Mouse (Mus musculus): Measurements from ENCODE around the gene Fam160b1. TPM values are rescaled to one million over a fixed set of nuclear protein-coding genes. Genes with fewer than 3 reads are reported as not detected.

Gene Fam160b1
- polyA plus RNA-seq, 1 experiment from 2014 or later = 15.7 TPM

DNA sequence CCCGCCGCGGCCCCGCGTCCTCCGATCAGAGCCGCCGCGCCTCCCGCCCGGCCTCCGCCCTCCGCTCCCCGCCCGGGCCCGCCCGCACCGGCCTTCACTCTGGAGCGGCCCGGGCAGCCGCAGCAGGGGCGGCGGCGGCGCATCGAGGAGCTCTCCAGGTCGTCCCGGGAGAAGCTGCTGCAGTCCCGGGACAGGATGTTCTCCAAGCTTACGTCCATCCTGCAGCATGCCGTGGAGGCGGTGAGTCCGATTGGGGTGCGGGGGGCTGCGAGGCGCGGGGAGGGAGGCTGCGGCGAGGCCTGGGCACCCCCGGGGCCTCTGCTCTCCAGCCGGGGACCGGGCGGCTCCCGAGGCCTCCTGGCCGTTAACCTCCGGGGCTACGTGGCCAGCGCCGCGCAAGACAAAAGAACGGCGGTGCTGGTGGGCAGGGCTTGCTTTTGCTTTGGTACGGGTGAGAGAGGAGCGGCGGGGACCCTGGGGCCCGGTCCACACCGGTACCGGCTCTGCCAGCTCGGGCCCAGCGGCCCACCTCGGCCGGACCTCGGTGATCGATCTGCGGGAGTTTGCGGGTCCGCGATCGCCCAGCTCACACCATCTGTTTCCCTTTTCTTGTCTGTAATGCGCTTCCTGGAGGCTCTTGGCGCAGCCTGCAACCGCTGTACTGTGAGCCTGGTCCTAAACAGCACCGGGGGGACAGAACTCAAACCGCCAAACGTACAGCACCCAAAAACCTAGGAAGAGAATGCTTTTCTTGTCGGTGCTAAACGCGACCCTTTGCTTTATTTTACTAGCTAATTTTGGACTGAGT lies 855 bp downstream of the Fam160b1 start:
- peak overlapping the region; percentile 94 for H3K9ac ChIP-seq
- H3K27ac ChIP-seq = peak overlapping the region; percentile 92
- under 1% methylated on average over 59 of the region's 78 CpGs for WGBS
- no peaks in the 10 kb centered on the region for H3K36me3 ChIP-seq (replicated peaks)
- ATAC-seq (ENCODE audit: low FRiP score) = peak; percentile 73; the same call in 1 of the 2 replicates
- H3K4me1 ChIP-seq = peaks cover 48% of the 10 kb centered on the region
- no peaks in the 10 kb centered on the region for H3K27me3 ChIP-seq
- peak overlapping the region; percentile 58 for H3K4me2 ChIP-seq
- peak overlapping the region; percentile 93 for H3K4me3 ChIP-seq (replicated peaks)
- no peaks in the 10 kb centered on the region for H3K9me3 ChIP-seq

DNA sequence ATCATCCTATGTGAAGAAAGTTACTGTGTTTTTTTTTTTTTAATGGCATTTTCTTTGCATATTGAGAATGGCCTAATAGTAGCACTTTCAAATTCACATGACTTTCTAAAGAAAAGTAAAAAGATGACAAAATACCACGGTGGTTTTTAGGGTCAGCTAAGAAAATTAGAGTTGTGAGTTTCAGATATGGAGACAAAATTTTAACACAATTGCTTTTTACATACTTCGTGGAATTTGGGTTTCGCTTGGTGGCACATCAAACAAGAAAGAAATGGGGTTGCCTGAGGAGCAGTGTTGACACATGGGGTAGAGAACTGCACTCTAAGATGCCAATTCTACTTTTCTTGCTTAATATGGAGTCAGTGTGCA lies 1.4 kb downstream of the Fam160b1 start:
- ATAC-seq (ENCODE audit: low FRiP score) = no peak
- no peaks in the 10 kb centered on the region for H3K27me3 ChIP-seq
- no peaks in the 10 kb centered on the region for H3K36me3 ChIP-seq (replicated peaks)
- peak overlapping the region; percentile 58 for H3K4me2 ChIP-seq
- H3K27ac ChIP-seq = peak overlapping the region; percentile 92; the same call in 1 of the 2 replicates
- H3K9me3 ChIP-seq = no peaks in the 10 kb centered on the region
- H3K4me3 ChIP-seq (replicated peaks) = peak overlapping the region; percentile 93
- 17% methylated on average over 3 of the region's 3 CpGs for WGBS
- peak overlapping the region; percentile 94; the same call in 1 of the 2 replicates for H3K9ac ChIP-seq
- H3K4me1 ChIP-seq = peaks cover 54% of the 10 kb centered on the region

DNA sequence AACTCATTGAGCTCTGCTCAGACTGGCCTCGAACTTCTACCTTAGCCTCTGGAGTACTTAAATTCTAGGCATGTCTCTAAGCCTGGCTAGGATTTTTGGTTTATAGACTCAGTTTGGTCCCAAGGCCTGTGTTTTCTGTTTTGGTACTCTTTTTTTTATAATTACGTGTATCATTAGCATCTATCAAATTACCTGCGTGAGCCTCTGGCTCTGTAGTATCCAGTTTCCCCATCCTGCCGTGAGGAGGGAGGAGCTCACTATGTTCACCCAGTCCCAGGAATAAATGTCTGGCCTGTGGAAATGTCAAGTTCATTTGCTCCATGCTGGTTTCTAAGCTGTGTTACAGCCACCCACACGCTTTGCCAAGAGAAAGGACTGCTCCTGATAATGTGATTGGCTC lies 2.1 kb downstream of the Fam160b1 start:
- peaks cover 61% of the 10 kb centered on the region for H3K4me1 ChIP-seq
- H3K36me3 ChIP-seq (replicated peaks) = no peaks in the 10 kb centered on the region
- no peak for ATAC-seq (ENCODE audit: low FRiP score)
- peak overlapping the region; percentile 26; the same call in 1 of the 2 replicates for H3K9ac ChIP-seq
- 54% methylated on average over 5 of the region's 5 CpGs for WGBS
- no peak overlapping the region for H3K27ac ChIP-seq
- H3K4me3 ChIP-seq (replicated peaks) = peak overlapping the region; percentile 22; the same call in 1 of the 2 replicates
- no peaks in the 10 kb centered on the region for H3K9me3 ChIP-seq
- H3K27me3 ChIP-seq = no peaks in the 10 kb centered on the region
- H3K4me2 ChIP-seq = peak overlapping the region; percentile 58

DNA sequence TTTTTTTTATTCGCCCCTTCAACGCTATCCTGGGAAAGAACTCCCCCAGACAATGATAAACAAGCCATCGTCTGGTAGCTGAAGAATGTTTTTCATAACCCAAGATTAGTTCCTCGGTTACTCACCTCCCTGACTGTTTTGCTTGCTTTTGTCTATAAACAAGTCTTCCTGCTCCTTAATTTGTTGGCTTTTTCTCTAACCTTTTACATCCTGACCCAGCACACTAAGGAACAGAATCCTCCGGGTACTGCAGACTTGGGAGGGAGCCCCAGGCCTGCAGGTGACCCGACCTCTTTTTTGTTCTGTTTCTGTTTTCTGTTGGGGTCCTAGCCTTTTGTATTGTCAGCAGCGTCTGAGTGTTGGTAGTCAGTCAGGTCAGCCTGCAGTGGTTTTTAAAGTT lies 2.6 kb downstream of the Fam160b1 start:
- Histone ChIP-seq H3K4me3 (replicated peaks) (peak overlapping the region; percentile 22), H3K4me2 (peak overlapping the region; percentile 58), H3K36me3 (replicated peaks) (no peaks in the 10 kb centered on the region), H3K9ac (peak overlapping the region; percentile 26), H3K4me1 (peaks cover 66% of the 10 kb centered on the region), H3K27ac (no peak overlapping the region), H3K9me3 (no peaks in the 10 kb centered on the region), H3K27me3 (no peaks in the 10 kb centered on the region)
- ATAC-seq (ENCODE audit: low FRiP score) = no peak
- WGBS = 33% methylated on average over 7 of the region's 7 CpGs

DNA sequence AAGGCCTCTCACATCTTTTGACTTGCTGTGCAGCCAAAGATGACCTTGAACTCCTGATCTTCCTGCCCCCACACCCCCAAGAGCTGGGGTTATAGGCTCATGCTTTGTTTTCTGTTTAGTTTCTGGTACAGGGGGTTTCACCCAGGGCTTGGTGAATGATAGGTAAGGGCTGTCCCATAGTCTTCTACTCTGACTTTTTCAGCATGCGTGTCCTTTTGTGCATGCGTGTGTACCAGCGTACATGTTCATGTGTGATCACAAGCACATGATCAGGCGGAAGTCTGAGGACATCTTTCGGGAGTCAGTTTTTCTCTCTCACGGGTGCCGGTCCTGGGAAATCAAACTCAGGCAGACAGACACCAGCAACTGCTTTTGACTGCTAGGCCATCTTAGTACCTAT lies 3.1 kb downstream of the Fam160b1 start:
- peaks cover 66% of the 10 kb centered on the region for H3K4me1 ChIP-seq
- 93% methylated on average over 7 of the region's 7 CpGs for WGBS

DNA sequence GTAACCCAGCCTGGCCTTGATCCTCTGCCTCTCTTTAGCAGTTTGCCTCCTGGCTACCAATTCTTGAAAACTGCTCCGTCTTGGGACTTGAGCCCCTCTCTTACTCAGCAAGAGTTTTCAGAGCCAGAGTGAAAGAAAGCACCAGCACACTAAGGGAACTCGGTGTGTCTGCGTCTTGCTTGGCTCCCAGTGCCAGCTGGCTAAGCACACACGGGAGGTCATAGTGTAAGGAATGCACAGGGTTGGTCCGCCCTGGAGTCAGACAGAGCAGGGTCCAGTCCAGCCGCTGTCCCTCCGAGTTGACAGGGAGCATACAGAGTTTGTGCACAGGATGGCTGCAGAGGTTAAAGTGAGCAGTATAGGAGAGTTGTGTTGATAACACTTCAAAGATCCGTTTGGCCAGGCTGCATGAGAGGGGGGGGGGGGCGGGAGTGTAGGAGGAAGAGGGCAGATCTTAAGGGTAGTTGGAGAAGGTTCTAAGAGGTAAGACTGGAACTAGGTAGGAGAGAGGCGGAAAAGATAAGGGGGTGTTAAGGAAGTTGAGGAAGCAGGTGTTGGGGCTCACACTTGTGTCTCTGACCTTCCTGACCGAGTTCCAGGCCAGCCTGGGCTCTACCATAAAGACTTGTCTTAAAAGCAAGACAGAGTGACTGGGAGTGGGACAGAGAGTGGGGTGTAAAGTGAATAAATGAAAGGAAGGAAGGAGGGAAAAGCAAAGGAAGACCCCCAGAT lies 4.6 kb downstream of the Fam160b1 start:
- Histone ChIP-seq H3K9ac (no peak overlapping the region), H3K36me3 (replicated peaks) (peaks cover 16% of the 10 kb centered on the region), H3K27me3 (no peaks in the 10 kb centered on the region), H3K27ac (peak overlapping the region; percentile 36; the same call in 1 of the 2 replicates), H3K9me3 (no peaks in the 10 kb centered on the region), H3K4me3 (replicated peaks) (no peak overlapping the region), H3K4me2 (no peak overlapping the region; the same call in 1 of the 2 replicates), H3K4me1 (peaks cover 61% of the 10 kb centered on the region)
- 46% methylated on average over 10 of the region's 11 CpGs for WGBS
- ATAC-seq (ENCODE audit: low FRiP score) = no peak

More for the DNA sequence above, 3.1 kb downstream of the Fam160b1 start:
- H3K9ac ChIP-seq = peak overlapping the region; percentile 21; the same call in 1 of the 2 replicates
- H3K4me2 ChIP-seq = peak overlapping the region; percentile 58; the same call in 1 of the 2 replicates
- H3K36me3 ChIP-seq (replicated peaks) = peaks cover 1% of the 10 kb centered on the region; the same call in 1 of the 2 replicates
- H3K27ac ChIP-seq = no peak overlapping the region
- H3K4me3 ChIP-seq (replicated peaks) = peak overlapping the region; percentile 22; the same call in 1 of the 2 replicates
- H3K27me3 ChIP-seq = no peaks in the 10 kb centered on the region
- ATAC-seq (ENCODE audit: low FRiP score) = no peak
- no peaks in the 10 kb centered on the region for H3K9me3 ChIP-seq

DNA sequence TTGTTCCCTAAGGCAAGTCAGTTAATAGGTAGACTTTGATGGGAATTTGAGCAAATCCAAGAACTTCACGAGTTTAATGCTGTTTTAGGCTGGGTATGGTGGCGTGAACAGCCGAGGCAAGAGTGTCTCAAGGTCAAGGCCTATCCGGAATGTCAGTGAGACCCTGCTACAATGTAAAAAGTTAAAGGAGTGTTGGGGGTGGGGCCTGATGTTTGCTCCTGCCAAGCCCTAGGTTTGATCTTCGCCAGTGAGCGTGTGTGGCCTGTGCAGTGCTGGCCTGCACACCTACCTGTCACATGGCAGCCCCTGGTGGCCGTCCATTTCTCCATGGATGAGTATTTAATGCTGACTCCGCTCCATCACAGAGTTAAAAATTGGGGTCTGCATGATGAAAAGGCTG lies 5.5 kb downstream of the Fam160b1 start:
- WGBS = 62% methylated on average over 8 of the region's 8 CpGs
- H3K27ac ChIP-seq = peak overlapping the region; percentile 53; the same call in 1 of the 2 replicates
- no peak overlapping the region for H3K4me3 ChIP-seq (replicated peaks)
- H3K9me3 ChIP-seq = no peaks in the 10 kb centered on the region
- peaks cover 58% of the 10 kb centered on the region for H3K4me1 ChIP-seq
- H3K9ac ChIP-seq = no peak overlapping the region
- no peak overlapping the region for H3K4me2 ChIP-seq
- ATAC-seq (ENCODE audit: low FRiP score) = no peak
- H3K36me3 ChIP-seq (replicated peaks) = peaks cover 24% of the 10 kb centered on the region
- no peaks in the 10 kb centered on the region for H3K27me3 ChIP-seq

DNA sequence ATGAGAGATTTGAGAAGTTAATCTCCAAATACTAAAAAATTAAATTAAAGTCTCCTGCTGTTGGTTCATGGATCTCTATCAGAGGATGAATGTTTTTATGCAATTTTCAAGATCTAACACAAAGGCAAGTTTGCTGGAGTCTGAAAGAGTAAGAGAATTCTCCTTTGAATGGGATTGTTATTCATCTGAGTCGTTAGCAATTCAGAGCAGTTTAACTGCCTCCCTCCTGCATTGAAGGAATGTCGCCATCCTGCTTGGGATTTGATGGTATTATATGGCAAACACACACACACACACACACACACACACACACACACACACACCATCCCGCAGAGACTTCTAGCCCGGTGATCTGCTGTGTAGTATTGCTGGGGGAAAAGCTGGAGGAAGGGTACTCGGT lies 6.1 kb downstream of the Fam160b1 start:
- Histone ChIP-seq H3K4me2 (no peak overlapping the region), H3K9ac (no peak overlapping the region), H3K36me3 (replicated peaks) (peaks cover 30% of the 10 kb centered on the region), H3K9me3 (no peaks in the 10 kb centered on the region), H3K27me3 (no peaks in the 10 kb centered on the region), H3K4me1 (peaks cover 58% of the 10 kb centered on the region), H3K4me3 (replicated peaks) (no peak overlapping the region), H3K27ac (peak overlapping the region; percentile 53; the same call in 1 of the 2 replicates)
- no peak for ATAC-seq (ENCODE audit: low FRiP score)
- WGBS = 30% methylated on average over 5 of the region's 5 CpGs

DNA sequence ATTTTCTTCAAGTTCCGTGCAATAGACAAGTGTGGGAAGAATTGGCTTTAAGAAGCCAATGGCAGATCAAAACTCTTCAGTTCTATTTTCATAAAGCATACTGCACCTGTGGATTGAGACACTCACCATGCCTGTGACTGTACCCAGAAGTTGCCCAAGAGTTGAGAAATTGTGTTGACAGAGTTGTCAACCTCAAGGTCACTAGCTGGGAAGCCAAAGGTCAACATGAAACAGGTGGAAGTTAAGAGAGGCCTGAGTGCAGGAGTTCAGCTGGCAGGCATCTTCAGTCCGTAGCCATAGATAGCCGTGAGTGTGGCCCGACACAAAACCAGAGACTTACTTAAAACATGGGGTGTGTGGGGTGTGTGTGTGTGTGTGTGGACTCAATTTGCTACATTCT lies 6.7 kb downstream of the Fam160b1 start:
- no peaks in the 10 kb centered on the region for H3K27me3 ChIP-seq
- H3K36me3 ChIP-seq (replicated peaks) = peaks cover 35% of the 10 kb centered on the region
- ATAC-seq (ENCODE audit: low FRiP score) = no peak
- H3K9me3 ChIP-seq = no peaks in the 10 kb centered on the region
- no peak overlapping the region for H3K27ac ChIP-seq
- no peak overlapping the region for H3K9ac ChIP-seq
- 86% methylated on average over 4 of the region's 4 CpGs for WGBS
- no peak overlapping the region for H3K4me3 ChIP-seq (replicated peaks)
- H3K4me2 ChIP-seq = no peak overlapping the region
- peaks cover 57% of the 10 kb centered on the region for H3K4me1 ChIP-seq

DNA sequence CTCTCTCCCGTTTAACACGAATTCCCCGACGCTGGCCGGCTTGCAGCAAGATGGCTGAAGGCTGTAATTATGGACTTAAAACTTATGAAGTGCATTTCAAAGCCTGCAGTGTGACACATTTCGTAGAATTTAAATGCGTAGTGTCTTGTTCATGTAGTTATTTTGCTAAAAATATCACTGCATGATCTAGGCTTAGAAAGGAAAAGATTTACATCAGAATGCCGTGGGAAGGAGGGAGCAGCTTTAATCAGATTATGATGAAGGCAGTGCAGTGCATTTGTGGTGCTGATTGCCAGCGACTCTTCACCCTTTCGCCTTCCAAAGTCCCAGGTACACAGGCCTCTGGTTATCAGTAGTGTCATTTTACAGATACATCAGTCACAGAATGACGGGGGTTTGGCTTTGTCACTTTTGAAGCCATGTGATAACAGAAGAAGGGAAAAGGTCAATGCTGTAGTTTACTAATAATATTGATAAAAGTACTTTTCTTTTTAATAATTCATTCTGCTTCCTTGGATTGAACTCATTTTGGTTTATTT lies 7.4 kb downstream of the Fam160b1 start:
- Histone ChIP-seq H3K4me1 (peaks cover 50% of the 10 kb centered on the region), H3K36me3 (replicated peaks) (peaks cover 42% of the 10 kb centered on the region)
- WGBS = 76% methylated on average over 11 of the region's 11 CpGs

DNA sequence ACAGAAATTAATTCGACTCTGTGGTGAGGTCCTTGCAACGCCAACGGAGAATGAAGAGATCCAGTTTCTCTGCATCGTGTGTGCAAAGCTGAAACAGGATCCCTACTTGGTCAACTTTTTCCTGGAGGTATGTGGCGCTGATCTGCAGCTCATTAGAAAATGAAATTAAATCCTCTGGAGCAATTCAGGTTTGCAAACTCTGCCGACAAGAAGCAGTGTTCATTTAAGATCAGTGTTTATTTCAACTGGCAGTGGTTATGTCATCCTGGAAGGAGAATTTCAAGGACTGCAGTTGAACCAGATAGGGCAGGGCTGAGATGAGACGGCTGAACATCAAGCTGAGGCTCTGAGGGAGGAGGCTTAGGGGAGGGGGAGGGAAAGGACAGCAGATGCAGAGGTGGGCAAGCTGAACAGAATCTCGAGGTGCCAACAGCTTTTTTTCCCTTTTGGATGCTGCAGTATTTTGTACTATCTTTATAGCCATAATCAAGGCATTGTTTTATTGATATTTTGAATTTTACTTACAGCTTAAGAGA lies 12.9 kb downstream of the Fam160b1 start:
- 87% methylated on average over 8 of the region's 8 CpGs for WGBS
- Histone ChIP-seq H3K4me2 (no peak overlapping the region), H3K27me3 (no peaks in the 10 kb centered on the region), H3K9ac (no peak overlapping the region), H3K36me3 (replicated peaks) (peaks cover 92% of the 10 kb centered on the region), H3K27ac (no peak overlapping the region), H3K4me3 (replicated peaks) (no peak overlapping the region), H3K9me3 (no peaks in the 10 kb centered on the region), H3K4me1 (no peaks in the 10 kb centered on the region)
- no peak for ATAC-seq (ENCODE audit: low FRiP score)

More for the DNA sequence above, 7.4 kb downstream of the Fam160b1 start:
- Histone ChIP-seq H3K27ac (no peak overlapping the region), H3K9ac (no peak overlapping the region), H3K9me3 (no peaks in the 10 kb centered on the region), H3K27me3 (no peaks in the 10 kb centered on the region), H3K4me2 (no peak overlapping the region), H3K4me3 (replicated peaks) (no peak overlapping the region)
- no peak for ATAC-seq (ENCODE audit: low FRiP score)

DNA sequence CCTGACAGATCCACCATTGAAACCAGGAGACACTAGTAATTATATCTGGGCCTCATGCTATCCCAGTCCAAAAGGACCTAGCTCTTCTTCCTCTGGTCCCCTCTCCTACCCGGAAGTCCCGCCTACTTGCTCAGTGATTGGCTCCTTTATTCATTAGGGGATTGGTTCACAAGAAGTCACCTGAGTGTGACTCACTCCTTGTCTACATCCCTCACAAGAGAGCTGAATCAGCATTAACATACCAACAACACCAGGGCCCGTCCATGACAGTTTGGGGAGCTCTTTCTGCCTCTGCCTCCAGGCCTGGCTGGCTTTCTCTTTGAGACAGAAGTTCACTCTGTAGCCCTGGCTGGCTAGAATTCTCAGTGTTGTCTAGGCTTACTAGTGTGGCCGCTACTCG lies 14.7 kb downstream of the Fam160b1 start:
- H3K9me3 ChIP-seq = no peaks in the 10 kb centered on the region
- no peak overlapping the region for H3K27ac ChIP-seq
- H3K9ac ChIP-seq = no peak overlapping the region
- no peak overlapping the region for H3K4me3 ChIP-seq (replicated peaks)
- no peaks in the 10 kb centered on the region for H3K4me1 ChIP-seq
- ATAC-seq (ENCODE audit: low FRiP score) = no peak
- no peak overlapping the region for H3K4me2 ChIP-seq
- H3K27me3 ChIP-seq = no peaks in the 10 kb centered on the region
- 88% methylated on average over 5 of the region's 5 CpGs for WGBS
- H3K36me3 ChIP-seq (replicated peaks) = peaks cover 92% of the 10 kb centered on the region

Measured in forebrain, embryonic 12.5 days (tissue).